In the genomic region with DNA sequence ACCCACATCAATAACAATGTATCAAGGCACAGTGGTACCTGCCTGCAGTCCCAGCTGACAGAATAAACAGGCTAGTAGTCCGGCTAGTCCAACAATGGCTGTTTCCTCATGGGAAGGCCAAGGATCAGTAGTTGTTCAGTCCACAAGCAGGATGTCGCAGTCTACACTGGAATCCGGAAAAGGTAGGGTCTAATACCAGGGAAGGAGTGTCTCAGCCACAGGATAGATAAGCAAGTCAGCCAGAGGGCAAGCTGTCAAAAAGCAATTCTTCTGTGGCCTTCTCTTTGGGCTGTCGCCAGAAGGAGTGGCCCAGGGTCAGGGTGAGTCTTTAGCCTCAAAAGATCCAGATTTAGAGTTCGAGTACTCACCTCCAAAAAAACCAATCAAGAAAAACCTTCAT, we compare ENCODE assay signal across 9 mouse cellular contexts. TPM values are rescaled to one million over a fixed set of nuclear protein-coding genes. Genes with fewer than 3 reads are reported as not detected.
DNase-seq lines count a peak whose midpoint lies in the region; ATAC-seq lines count a peak whose summit lies in the region.
"Had no signal": no experiment of that assay in that cellular context is flagged by ENCODE, and none has a peak within 500 bp of the region (broad histone marks: within the 10 kb centered on the region; RNA-seq: fewer than 3 reads in every experiment).

No protein-coding gene starts in this region.

- no peak overlapping the region for H3K9ac ChIP-seq in heart, embryonic 11.5 days (ENCODE audit: low read depth, low read length)
- H3K9ac ChIP-seq in midbrain, embryonic 14.5 days (replicated peaks; ENCODE audit: low read length) = no peak overlapping the region
- H3K9ac ChIP-seq: liver, embryonic 15.5 days had no signal

- H3K9me3 ChIP-seq in heart, embryonic 11.5 days (replicated peaks; ENCODE audit: control insufficient read depth, low read length) = no peaks in the 10 kb centered on the region
- no peaks in the 10 kb centered on the region for H3K9me3 ChIP-seq in midbrain, embryonic 14.5 days (ENCODE audit: control insufficient read depth, low read length)
- H3K9me3 ChIP-seq: liver, embryonic 15.5 days had no signal

- no peak overlapping the region for H3K4me2 ChIP-seq in heart, embryonic 11.5 days
- H3K4me2 ChIP-seq in midbrain, embryonic 14.5 days (ENCODE audit: low read length) = no peak overlapping the region
- H3K4me2 ChIP-seq: liver, embryonic 15.5 days had no signal

- H3K4me1 ChIP-seq in heart, embryonic 11.5 days (ENCODE audit: control insufficient read depth, insufficient read depth, low read length) = peaks cover 7% of the 10 kb centered on the region; the same call in 1 of the 2 replicates
- H3K4me1 ChIP-seq in midbrain, embryonic 14.5 days (ENCODE audit: control insufficient read depth, insufficient read depth, low read length) = 0 out of 2 replicates have a peak, but pooled peaks cover 8% of the 10 kb centered on the region

- ATAC-seq in heart, embryonic 11.5 days (replicated peaks; ENCODE audit: insufficient number of reproducible peaks, low FRiP score, low TSS enrichment) = no peak
- no peak for ATAC-seq in midbrain, embryonic 14.5 days (ENCODE audit: low FRiP score, low TSS enrichment)

- no peaks in the 10 kb centered on the region for H3K36me3 ChIP-seq in heart, embryonic 11.5 days (ENCODE audit: control insufficient read depth, insufficient read depth, low read length)
- no peaks in the 10 kb centered on the region for H3K36me3 ChIP-seq in midbrain, embryonic 14.5 days (ENCODE audit: control insufficient read depth, insufficient read depth, low read length)
- H3K36me3 ChIP-seq: liver, embryonic 15.5 days had no signal

- no peak overlapping the region for H3K27ac ChIP-seq in heart, embryonic 11.5 days (ENCODE audit: low read depth, low read length)
- no peak overlapping the region for H3K27ac ChIP-seq in midbrain, embryonic 14.5 days (replicated peaks; ENCODE audit: low read depth, low read length)
- H3K27ac ChIP-seq: liver, embryonic 15.5 days had no signal

- peak; percentile 60 to 77 for DNase-seq in heart, adult 9 months (ENCODE audit: low spot score in 2 of 2)
- peak; percentile 72 for DNase-seq in adrenal gland, adult 2 months
- peak; percentile 81 for DNase-seq in kidney, adult 9 months
- DNase-seq in lung, postnatal 14 days = peak; percentile 49
- DNase-seq in midbrain, embryonic 14.5 days = no peak
- DNase-seq in cerebellum, postnatal 10 days = no peak
- no peak for DNase-seq in liver

- H3K27me3 ChIP-seq in heart, embryonic 11.5 days (ENCODE audit: control insufficient read depth, insufficient read depth, low read length) = no peaks in the 10 kb centered on the region
- H3K27me3 ChIP-seq in midbrain, embryonic 14.5 days (ENCODE audit: control insufficient read depth, insufficient read depth, low read length) = no peaks in the 10 kb centered on the region
- H3K27me3 ChIP-seq: liver, embryonic 15.5 days had no signal

- H3K4me3 ChIP-seq in heart, embryonic 11.5 days (ENCODE audit: low read depth, low read length) = no peak overlapping the region
- H3K4me3 ChIP-seq in midbrain, embryonic 14.5 days (replicated peaks; ENCODE audit: low read depth, low read length) = no peak overlapping the region
- H3K4me3 ChIP-seq: liver, embryonic 15.5 days had no signal

- 63% methylated on average over 5 of the region's 5 CpGs for WGBS in heart, embryonic 11.5 days (ENCODE audit: insufficient replicate concordance)
- WGBS in midbrain, embryonic 14.5 days = 85% methylated on average over 5 of the region's 5 CpGs

RNA-seq across cellular contexts. Expression of a gene that starts 4.4 kb away (rescaled TPM):
- 7.7 and 8.5 TPM in 2 replicates for polyA plus RNA-seq in heart, embryonic 11.5 days (2014; fragmentation: Nextera tagmentation; extraction: Ambion mirVana)
- 10 to 100 TPM; 15.0 to 16.6 TPM for total RNA-seq in adrenal gland, adult 2 months (2021)
- polyA plus RNA-seq in adrenal gland, adult 2 months (2012; rRNA removed) = 10.3 and 10.4 TPM in 2 replicates
- polyA plus RNA-seq in midbrain, embryonic 14.5 days (2014; fragmentation: Nextera tagmentation; extraction: Ambion mirVana) = 6.6 and 7.2 TPM in 2 replicates

RNA-seq across cellular contexts. Expression of a gene that starts 10.5 kb away (rescaled TPM):
- 4.9 and 6.0 TPM in 2 replicates for polyA plus RNA-seq in heart, embryonic 11.5 days (2014; fragmentation: Nextera tagmentation; extraction: Ambion mirVana)
- 1 to 10 TPM; 4.1 to 7.5 TPM for total RNA-seq in adrenal gland, adult 2 months (2021)
- polyA plus RNA-seq in adrenal gland, adult 2 months (2012; rRNA removed) = 2.4 and 3.0 TPM in 2 replicates
- 0.70 and 1.2 TPM in 2 replicates for polyA plus RNA-seq in midbrain, embryonic 14.5 days (2014; fragmentation: Nextera tagmentation; extraction: Ambion mirVana)

RNA-seq across cellular contexts. Expression of a gene that starts 52.7 kb away (rescaled TPM):
- polyA plus RNA-seq in heart, embryonic 11.5 days (2014; fragmentation: Nextera tagmentation; extraction: Ambion mirVana) = 204 and 213 TPM in 2 replicates
- 10 to 100 TPM; 88.2 to 98.1 TPM for total RNA-seq in adrenal gland, adult 2 months (2021)
- 32.0 and 32.1 TPM in 2 replicates for polyA plus RNA-seq in adrenal gland, adult 2 months (2012; rRNA removed)
- 1,082 and 1,144 TPM in 2 replicates for polyA plus RNA-seq in midbrain, embryonic 14.5 days (2014; fragmentation: Nextera tagmentation; extraction: Ambion mirVana)

RNA-seq across cellular contexts. Expression of a gene that starts 53.9 kb away (rescaled TPM):
- polyA plus RNA-seq in heart, embryonic 11.5 days (2014; fragmentation: Nextera tagmentation; extraction: Ambion mirVana) = 82.4 and 86.1 TPM in 2 replicates
- total RNA-seq in adrenal gland, adult 2 months (2021) = 10 to 100 TPM; 87.0 to 94.7 TPM
- 42.1 and 47.7 TPM in 2 replicates for polyA plus RNA-seq in adrenal gland, adult 2 months (2012; rRNA removed)
- polyA plus RNA-seq in midbrain, embryonic 14.5 days (2014; fragmentation: Nextera tagmentation; extraction: Ambion mirVana) = 103 and 163 TPM in 2 replicates

Comparison
In these comparisons a context has a peak if more than half of its experiments do, and no peak if none do; other contexts are left out.
1. DNase-seq: peak in heart, adult 9 months (2 of 2), adrenal gland, adult 2 months (single experiment), kidney, adult 9 months (single experiment) and lung, postnatal 14 days (single experiment); none in midbrain, embryonic 14.5 days (single experiment), cerebellum, postnatal 10 days (0 of 2) and liver (single experiment).